Mouse (Mus musculus) forebrain, embryonic 10.5 days (tissue): ENCODE measurements around the gene Apoe. TPM values are rescaled to one million over a fixed set of nuclear protein-coding genes. Genes with fewer than 3 reads are reported as not detected.
A peak's percentile ranks its signal among the peaks of the same experiment; 100 is the strongest.

Experiments used
- DNase-seq: peaks from one replicate; pipeline ENCODE4 v3.0.0-alpha.2; 2017; ENCODE audit warnings: low spot score; ENCODE audit errors: extremely low spot score
- H3K27ac ChIP-seq: fragments of 300-500 bp; sonication (generic); 2 replicates; pipeline ENCODE4 v1.5.1; 2016; ENCODE audit warnings: mild to moderate bottlenecking
- H3K27me3 ChIP-seq: fragments of 300-500 bp; sonication (generic); 2 replicates; pipeline ENCODE4 v1.6.1; 2016; ENCODE audit warnings: mild to moderate bottlenecking; ENCODE audit not compliant: poor library complexity, severe bottlenecking
- H3K36me3 ChIP-seq: fragments of 300-500 bp; sonication (generic); replicated peaks from 2 replicates; pipeline ENCODE4 v1.6.1; 2016; ENCODE audit warnings: mild to moderate bottlenecking, moderate library complexity
- H3K4me1 ChIP-seq: fragments of 300-500 bp; sonication (generic); 2 replicates; pipeline ENCODE4 v1.6.1; 2016
- H3K4me3 ChIP-seq: fragments of 300-500 bp; sonication (generic); 2 replicates; pipeline ENCODE4 v1.5.1; 2016; ENCODE audit warnings: mild to moderate bottlenecking, moderate library complexity
- H3K9me3 ChIP-seq: fragments of 300-500 bp; sonication (generic); 2 replicates; pipeline ENCODE4 v1.6.1; 2016; ENCODE audit warnings: mild to moderate bottlenecking, moderate library complexity
- WGBS: fragments of 180-500 bp; shearing (Covaris S2); methylation state at CpG from one replicate; pipeline ENCODE4 v1.1.7; 2016; 5-methylcytosine and 5-hydroxymethylcytosine counted together
- polyA plus RNA-seq: library from polyadenylated mRNA; unstranded; fragments of >200 nt; fragmentation: Nextera tagmentation; extraction: Ambion mirVana; gene quantifications from 2 replicates; pipeline ENCODE4 v1.2.1, GENCODE M21; 2016

The Apoe gene
- polyA plus RNA-seq, 1 experiment from 2014 or later = 140 TPM

GRCm38 (mm10) chr7:19736389-19737057 is 37.5 kb upstream of the Apoe start:
- H3K36me3 ChIP-seq = peaks cover 93% of the 10 kb centered on the region
- H3K4me1 ChIP-seq = peaks cover 9% of the 10 kb centered on the region
- WGBS = 93% methylated on average over 16 of the region's 16 CpGs
- H3K4me3 ChIP-seq = no peak overlapping the region
- H3K27ac ChIP-seq = no peak overlapping the region
- peaks cover 3% of the 10 kb centered on the region; the same call in 1 of the 2 replicates for H3K9me3 ChIP-seq
- H3K27me3 ChIP-seq = no peaks in the 10 kb centered on the region
- no peak for DNase-seq

- Histone ChIP-seq H3K4me1 (no peaks in the 10 kb centered on the region), H3K4me3 (no peak overlapping the region), H3K27ac (no peak overlapping the region), H3K27me3 (no peaks in the 10 kb centered on the region), H3K36me3 (peaks cover 93% of the 10 kb centered on the region), H3K9me3 (no peaks in the 10 kb centered on the region)
- 94% methylated on average over 10 of the region's 10 CpGs for WGBS
- DNase-seq = no peak
Observed at GRCm38 (mm10) chr7:19734178-19734666, 35.2 kb upstream of the Apoe start.

- 93% methylated on average over 4 of the region's 4 CpGs for WGBS
- no peak for DNase-seq
- Histone ChIP-seq H3K4me3 (no peak overlapping the region), H3K4me1 (no peaks in the 10 kb centered on the region), H3K9me3 (peaks cover 3% of the 10 kb centered on the region), H3K27ac (no peak overlapping the region), H3K36me3 (peaks cover 100% of the 10 kb centered on the region), H3K27me3 (no peaks in the 10 kb centered on the region)
Observed at GRCm38 (mm10) chr7:19726541-19726940, 27.6 kb upstream of the Apoe start.

DNA sequence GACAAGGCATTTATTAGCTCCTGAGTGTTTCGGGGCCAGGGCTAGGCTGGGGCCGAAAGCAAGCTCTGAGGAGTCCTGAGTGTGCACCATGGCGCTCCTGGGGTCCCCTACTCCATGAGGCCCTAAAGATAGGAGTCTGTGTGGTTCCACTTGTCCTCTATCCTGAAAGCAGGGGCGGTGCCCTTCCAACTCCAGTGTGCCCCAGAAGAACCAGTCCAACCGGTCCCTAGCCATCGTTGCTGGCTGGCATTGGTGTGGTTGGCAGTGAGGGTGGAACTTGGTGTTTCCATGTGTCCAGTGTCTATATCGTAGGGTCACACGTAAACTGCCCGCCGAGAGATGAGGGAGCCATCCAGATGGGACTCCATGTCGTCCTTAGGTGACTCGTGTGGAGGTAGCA is 25.2 kb upstream of the Apoe start:
- no peak for DNase-seq
- H3K9me3 ChIP-seq = peaks cover 15% of the 10 kb centered on the region
- peaks cover 100% of the 10 kb centered on the region for H3K36me3 ChIP-seq
- no peak overlapping the region for H3K27ac ChIP-seq
- no peaks in the 10 kb centered on the region for H3K27me3 ChIP-seq
- 95% methylated on average over 12 of the region's 12 CpGs for WGBS
- H3K4me3 ChIP-seq = no peak overlapping the region
- H3K4me1 ChIP-seq = no peaks in the 10 kb centered on the region

DNA sequence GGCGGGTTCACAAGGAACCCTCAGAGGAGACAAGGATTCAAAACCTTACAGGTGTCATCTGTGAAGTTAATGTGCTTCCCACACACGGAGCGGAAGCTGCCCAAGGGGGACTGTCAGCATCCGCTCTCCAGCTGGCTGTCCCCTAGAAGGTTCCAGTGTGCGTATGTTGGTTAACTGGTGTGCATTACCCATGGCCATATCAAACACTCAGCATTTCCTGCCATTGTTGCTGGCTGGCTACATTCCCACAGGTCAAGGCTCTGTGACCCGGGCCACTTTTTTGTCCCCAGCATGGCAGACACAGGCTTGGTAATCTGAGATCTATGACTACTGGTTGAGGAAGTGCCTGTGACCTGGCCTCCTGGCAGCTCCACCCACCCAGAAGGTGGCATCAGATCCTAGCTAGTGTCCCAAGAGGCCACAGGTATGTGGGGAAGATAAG is 23.8 kb upstream of the Apoe start:
- peaks cover 15% of the 10 kb centered on the region for H3K9me3 ChIP-seq
- no peaks in the 10 kb centered on the region for H3K27me3 ChIP-seq
- H3K4me3 ChIP-seq = no peak overlapping the region
- WGBS = 94% methylated on average over 6 of the region's 6 CpGs
- H3K36me3 ChIP-seq = peaks cover 97% of the 10 kb centered on the region
- no peak overlapping the region for H3K27ac ChIP-seq
- DNase-seq = no peak
- no peaks in the 10 kb centered on the region for H3K4me1 ChIP-seq

GRCm38 (mm10) chr7:19719200-19719599 is 20.2 kb upstream of the Apoe start:
- Histone ChIP-seq H3K9me3 (peaks cover 15% of the 10 kb centered on the region), H3K36me3 (peaks cover 73% of the 10 kb centered on the region), H3K4me1 (peaks cover 16% of the 10 kb centered on the region), H3K27ac (no peak overlapping the region), H3K27me3 (no peaks in the 10 kb centered on the region), H3K4me3 (no peak overlapping the region)
- WGBS = 90% methylated on average over 4 of the region's 4 CpGs
- DNase-seq = no peak

DNA sequence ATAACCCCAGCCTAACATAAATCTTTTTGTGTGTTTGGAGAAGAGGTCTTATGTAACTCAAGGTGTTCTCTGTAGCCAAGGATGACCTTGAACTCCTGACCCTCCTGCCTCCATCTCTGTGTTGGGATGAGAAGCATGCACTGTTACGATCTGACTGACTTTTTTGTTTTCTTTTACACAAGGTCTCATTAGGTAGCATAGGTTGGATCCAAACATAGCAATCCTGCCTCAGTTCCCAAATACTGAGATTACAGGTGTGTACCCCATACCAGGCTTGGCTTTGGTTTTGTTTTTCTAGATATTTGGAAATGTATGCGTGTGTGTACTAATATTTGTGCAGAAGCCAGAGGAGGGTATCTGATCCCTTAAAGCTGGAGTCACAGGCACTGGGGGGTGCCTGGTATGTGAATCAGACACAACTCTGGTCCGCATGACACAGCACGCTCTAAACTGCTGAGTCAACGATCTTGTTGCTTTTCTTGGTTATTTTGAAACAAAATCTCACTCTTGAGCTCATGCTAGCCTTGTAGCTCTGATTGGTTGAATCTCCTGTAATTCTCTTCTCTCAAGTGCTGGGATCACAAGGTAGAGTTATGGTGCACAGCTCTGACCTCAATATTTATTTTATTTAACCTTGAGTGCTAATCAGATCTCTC is 19.4 kb upstream of the Apoe start:
- no peak overlapping the region for H3K4me3 ChIP-seq
- DNase-seq = no peak
- peaks cover 72% of the 10 kb centered on the region for H3K36me3 ChIP-seq
- WGBS = 95% methylated on average over 5 of the region's 5 CpGs
- no peak overlapping the region for H3K27ac ChIP-seq
- H3K27me3 ChIP-seq = no peaks in the 10 kb centered on the region
- H3K4me1 ChIP-seq = peaks cover 23% of the 10 kb centered on the region
- H3K9me3 ChIP-seq = peaks cover 15% of the 10 kb centered on the region

DNA sequence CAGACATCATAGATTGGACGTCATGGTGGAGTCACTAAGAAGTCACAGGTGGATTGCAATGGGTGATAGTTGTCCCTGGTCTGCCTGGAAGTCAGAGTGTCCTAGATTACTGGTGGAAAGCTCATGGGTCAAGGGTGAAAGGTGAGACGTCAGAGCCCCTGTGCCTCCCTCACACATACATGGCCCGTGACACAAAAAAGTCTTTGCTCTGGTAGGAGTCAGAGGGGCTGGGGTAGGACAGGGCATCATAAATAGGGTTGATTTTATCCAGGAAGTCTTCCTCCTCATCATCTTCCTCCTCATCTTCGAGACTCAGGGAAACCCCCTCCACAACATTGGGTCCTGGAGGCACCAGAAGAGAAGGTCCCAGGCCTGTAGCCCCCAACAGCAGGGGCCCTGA is 18.4 kb upstream of the Apoe start:
- H3K27me3 ChIP-seq = no peaks in the 10 kb centered on the region
- H3K9me3 ChIP-seq = peaks cover 15% of the 10 kb centered on the region
- WGBS = 90% methylated on average over 4 of the region's 4 CpGs
- peaks cover 72% of the 10 kb centered on the region for H3K36me3 ChIP-seq
- H3K4me3 ChIP-seq = no peak overlapping the region
- no peak for DNase-seq
- H3K4me1 ChIP-seq = peaks cover 27% of the 10 kb centered on the region
- no peak overlapping the region for H3K27ac ChIP-seq

DNA sequence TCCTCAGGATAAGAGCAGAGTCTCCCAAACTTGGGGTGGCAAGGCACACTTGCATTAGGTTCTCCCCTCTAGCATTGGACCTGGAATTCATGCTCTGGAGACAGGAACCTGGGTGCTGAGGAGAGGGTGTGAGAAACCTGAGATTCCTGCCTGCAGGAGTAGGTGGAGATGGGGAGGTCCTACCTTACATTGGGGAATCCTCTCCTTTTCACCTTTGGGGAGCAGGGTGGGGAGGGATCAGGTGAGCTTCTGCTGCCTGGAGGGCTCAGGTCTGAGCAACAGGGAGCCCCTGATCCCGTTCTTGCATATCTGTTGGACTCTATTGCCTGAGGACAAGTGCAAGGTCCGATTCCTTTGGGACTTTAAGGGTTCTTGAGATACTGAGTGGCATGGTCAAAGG is 17.8 kb upstream of the Apoe start:
- H3K36me3 ChIP-seq = peaks cover 72% of the 10 kb centered on the region
- peak overlapping the region; percentile 94 for H3K4me3 ChIP-seq
- peaks cover 27% of the 10 kb centered on the region for H3K4me1 ChIP-seq
- H3K9me3 ChIP-seq = peaks cover 14% of the 10 kb centered on the region
- H3K27me3 ChIP-seq = no peaks in the 10 kb centered on the region
- WGBS = 85% methylated on average over 2 of the region's 2 CpGs
- peak overlapping the region; percentile 85 for H3K27ac ChIP-seq
- no peak for DNase-seq

- no peaks in the 10 kb centered on the region for H3K27me3 ChIP-seq
- H3K4me3 ChIP-seq = peak overlapping the region; percentile 94
- H3K27ac ChIP-seq = peak overlapping the region; percentile 85
- peaks cover 8% of the 10 kb centered on the region for H3K9me3 ChIP-seq
- no peak for DNase-seq
- H3K36me3 ChIP-seq = peaks cover 72% of the 10 kb centered on the region
- 9% methylated on average over 18 of the region's 18 CpGs for WGBS
- peaks cover 27% of the 10 kb centered on the region for H3K4me1 ChIP-seq
Observed at GRCm38 (mm10) chr7:19716055-19716682, 17.2 kb upstream of the Apoe start.

DNA sequence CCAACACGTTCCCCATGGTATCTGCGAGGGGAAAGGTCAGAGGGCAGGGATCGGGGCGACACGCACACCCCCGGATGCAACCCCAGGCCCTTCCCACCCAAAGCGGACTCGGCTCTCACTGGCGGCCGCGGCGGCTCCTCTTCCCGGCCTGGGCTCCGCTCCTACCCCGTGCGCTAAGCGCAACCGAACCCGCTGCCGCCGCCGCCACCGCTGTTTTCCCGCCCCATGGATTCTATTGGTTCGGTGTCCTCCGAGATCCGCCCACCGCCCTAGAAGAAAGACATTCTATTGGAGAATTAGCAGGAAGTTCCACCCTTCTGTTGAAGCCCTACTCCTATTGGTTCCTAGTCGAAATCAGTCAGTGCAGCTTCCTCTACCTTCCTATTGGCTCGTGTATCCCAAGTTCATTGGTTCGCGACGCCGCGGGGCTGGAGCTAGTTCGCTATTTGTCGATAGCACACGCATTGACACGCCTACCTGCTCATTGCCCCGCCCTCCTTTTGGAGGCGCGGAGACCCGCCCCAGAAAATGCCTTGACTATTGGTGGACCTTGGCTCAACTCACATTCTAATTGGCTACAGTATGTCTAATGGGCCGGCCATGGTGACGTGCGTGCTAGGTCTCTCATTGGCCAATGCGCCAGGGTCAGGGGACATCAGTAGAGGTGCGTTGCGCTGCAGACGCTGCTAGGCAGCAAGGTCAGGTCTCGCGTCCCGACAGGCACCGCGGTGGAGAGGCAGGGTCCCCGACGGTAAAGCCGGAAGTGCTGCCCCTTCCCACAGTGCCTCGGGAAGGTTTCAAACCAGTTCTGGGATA is 16.5 kb upstream of the Apoe start, which contains the start of gene Tomm40:
Gene Tomm40 (minus strand): TSS at position 200 of the 816 bp plus-strand sequence.
- peak; percentile 99 for DNase-seq
- Histone ChIP-seq H3K9me3 (peaks cover under 1% of the 10 kb centered on the region; the same call in 1 of the 2 replicates), H3K36me3 (peaks cover 72% of the 10 kb centered on the region), H3K4me1 (peaks cover 27% of the 10 kb centered on the region), H3K4me3 (peak within 1 kb of the TSS; percentile 94), H3K27me3 (no peaks in the 10 kb centered on the region), H3K27ac (peak within 1 kb of the TSS; percentile 89)
- WGBS = under 1% methylated on average over 59 of the region's 59 CpGs

DNA sequence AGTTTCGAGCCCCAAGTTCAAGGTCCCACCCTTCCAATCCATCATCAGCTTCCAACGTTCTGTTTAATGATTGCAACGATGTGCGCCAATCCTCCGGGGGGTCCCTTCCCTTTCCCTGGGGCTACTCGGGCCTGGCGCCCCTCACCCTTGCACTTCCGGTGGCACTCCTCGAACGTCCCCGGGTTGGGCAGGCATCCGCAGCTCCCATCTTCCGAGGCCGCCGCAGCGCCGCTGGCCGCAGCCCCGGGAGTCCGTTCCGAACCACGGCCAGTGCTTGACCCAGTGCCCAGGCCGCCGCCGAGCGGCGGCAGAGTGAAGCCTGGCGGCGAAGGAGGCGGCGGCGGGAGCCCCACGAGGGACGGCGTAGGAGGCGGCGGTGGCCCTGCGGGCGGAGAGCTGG is 15.8 kb upstream of the Apoe start:
- peaks cover 72% of the 10 kb centered on the region for H3K36me3 ChIP-seq
- H3K27me3 ChIP-seq = no peaks in the 10 kb centered on the region
- H3K4me3 ChIP-seq = peak overlapping the region; percentile 94
- peak overlapping the region; percentile 89 for H3K27ac ChIP-seq
- no peak for DNase-seq
- H3K4me1 ChIP-seq = peaks cover 27% of the 10 kb centered on the region
- WGBS = under 1% methylated on average over 39 of the region's 39 CpGs
- H3K9me3 ChIP-seq = no peaks in the 10 kb centered on the region
